Mouse (Mus musculus) stomach, embryonic 15.5 days (tissue): ENCODE data around the gene Pak1. TPM values are rescaled to one million over a fixed set of nuclear protein-coding genes. Genes with fewer than 3 reads are reported as not detected.

Experiments
- ATAC-seq: fragments of 200-750 bp; cut with Nextera tagmentation; 2 replicates; pipeline ENCODE4 v1.8.0; 2017; ENCODE audit warnings: low read depth, moderate number of reproducible peaks, moderate TSS enrichment; ENCODE audit not compliant: insufficient read depth, low FRiP score
- H3K27ac ChIP-seq: fragments of 300-500 bp; sonication (generic); 2 replicates; pipeline ENCODE4 v1.5.1; 2015; ENCODE audit warnings: mild to moderate bottlenecking, inconsistent platforms
- H3K27me3 ChIP-seq: fragments of 300-500 bp; sonication (generic); replicated peaks from 2 replicates; pipeline ENCODE4 v1.6.1; 2015; ENCODE audit warnings: inconsistent platforms
- H3K36me3 ChIP-seq: fragments of 300-500 bp; sonication (generic); 2 replicates; pipeline ENCODE4 v1.6.1; 2015; ENCODE audit warnings: inconsistent platforms
- H3K4me1 ChIP-seq: fragments of 300-500 bp; sonication (generic); 2 replicates; pipeline ENCODE4 v1.6.1; 2015; ENCODE audit warnings: inconsistent platforms
- H3K4me2 ChIP-seq: fragments of 300-500 bp; sonication (generic); 2 replicates; pipeline ENCODE4 v1.6.1; 2015; ENCODE audit warnings: mild to moderate bottlenecking, inconsistent platforms
- H3K4me3 ChIP-seq: fragments of 300-500 bp; sonication (generic); replicated peaks from 2 replicates; pipeline ENCODE4 v1.5.1; 2015; ENCODE audit warnings: inconsistent platforms
- H3K9ac ChIP-seq: fragments of 300-500 bp; sonication (generic); 2 replicates; pipeline ENCODE4 v1.6.1; 2015; ENCODE audit warnings: inconsistent platforms
- H3K9me3 ChIP-seq: fragments of 300-500 bp; sonication (generic); 2 replicates; pipeline ENCODE4 v1.6.1; 2016; ENCODE audit warnings: inconsistent platforms
- WGBS: fragments of 180-500 bp; shearing (Covaris S2); methylation state at CpG from one replicate; pipeline ENCODE4 v1.1.7; 2015; 5-methylcytosine and 5-hydroxymethylcytosine counted together
- polyA plus RNA-seq: library from polyadenylated mRNA; unstranded; fragments of >200 nt; fragmentation: Nextera tagmentation; extraction: Ambion mirVana; gene quantifications from 2 replicates; pipeline ENCODE4 v1.2.1, GENCODE M21; 2015

Pak1 gene
- polyA plus RNA-seq, 1 experiment from 2014 or later, result 27.2 TPM

- Histone ChIP-seq H3K27ac (no peak overlapping the region), H3K9me3 (no peaks in the 10 kb centered on the region), H3K27me3 (no peaks in the 10 kb centered on the region), H3K4me3 (no peak overlapping the region), H3K4me2 (no peak overlapping the region), H3K36me3 (no peaks in the 10 kb centered on the region), H3K4me1 (no peaks in the 10 kb centered on the region), H3K9ac (no peak overlapping the region)
- WGBS, result 88% methylated on average over 21 of the region's 21 CpGs
- ATAC-seq, result no peak
Measured at GRCm38 (mm10) chr7:97765181-97765962, 23.0 kb upstream of the Pak1 start.

DNA sequence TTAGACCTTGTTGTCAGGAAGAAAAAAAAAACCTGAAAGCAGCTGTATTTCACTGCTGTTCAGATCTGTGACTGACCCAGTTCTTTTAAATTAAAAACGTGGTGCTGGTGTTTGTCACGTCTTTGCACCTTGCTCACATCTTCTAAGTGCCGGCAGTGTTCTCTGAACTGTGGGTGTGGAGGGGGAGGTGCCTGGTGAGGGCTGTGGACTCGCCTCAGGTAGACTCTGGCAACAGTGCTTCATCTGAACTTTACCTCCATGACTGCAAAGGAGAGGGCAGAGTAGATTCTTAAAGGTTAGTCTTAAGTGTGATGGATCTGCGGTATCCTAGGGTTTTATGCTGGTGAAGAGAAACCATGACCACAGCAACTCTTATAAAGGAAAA is 22.4 kb upstream of the Pak1 start:
- ATAC-seq, result no peak
- no peak overlapping the region for H3K27ac ChIP-seq
- no peaks in the 10 kb centered on the region for H3K9me3 ChIP-seq
- H3K36me3 ChIP-seq, result no peaks in the 10 kb centered on the region
- H3K4me1 ChIP-seq, result no peaks in the 10 kb centered on the region
- H3K4me3 ChIP-seq, result no peak overlapping the region
- no peaks in the 10 kb centered on the region for H3K27me3 ChIP-seq
- no peak overlapping the region for H3K9ac ChIP-seq
- 78% methylated on average over 5 of the region's 5 CpGs for WGBS
- H3K4me2 ChIP-seq, result no peak overlapping the region

DNA sequence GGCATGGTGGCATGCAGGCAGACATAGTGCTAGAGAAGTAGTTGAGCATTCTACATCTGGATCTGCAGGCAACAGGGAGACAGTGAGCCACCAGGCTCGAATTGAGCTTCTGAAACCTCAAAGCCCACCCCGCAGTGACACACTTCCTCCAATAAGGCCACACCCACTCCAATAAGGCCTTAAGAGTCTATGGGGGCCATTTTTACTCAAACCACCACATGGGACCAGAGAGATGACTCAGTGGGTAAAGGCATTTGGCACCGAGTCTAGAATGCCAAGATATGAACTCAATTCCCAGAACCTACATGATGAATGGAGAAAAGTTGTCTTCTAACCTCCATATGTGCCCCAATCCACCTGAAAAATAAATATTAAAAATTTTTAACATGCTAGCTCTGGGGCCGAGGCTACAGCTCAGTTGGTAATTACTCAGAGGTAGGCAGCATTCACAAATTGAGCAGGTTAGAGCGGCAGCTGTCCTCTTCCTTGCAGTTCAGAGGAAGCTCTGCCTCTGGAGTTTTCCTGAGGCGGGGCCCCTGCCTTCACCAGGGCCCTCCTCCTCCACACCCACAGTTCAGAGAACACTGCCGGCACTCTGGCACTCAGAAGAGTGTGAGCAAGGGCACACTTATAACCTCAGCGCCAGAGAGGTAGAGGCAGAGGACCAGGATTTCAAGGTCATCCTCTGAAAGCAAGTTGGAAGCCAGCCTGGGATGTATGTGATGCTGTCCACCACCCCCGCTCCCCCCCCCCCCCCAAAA is 21.8 kb upstream of the Pak1 start:
- no peaks in the 10 kb centered on the region for H3K36me3 ChIP-seq
- no peaks in the 10 kb centered on the region for H3K27me3 ChIP-seq
- no peaks in the 10 kb centered on the region for H3K4me1 ChIP-seq
- H3K4me3 ChIP-seq, result no peak overlapping the region
- H3K9me3 ChIP-seq, result no peaks in the 10 kb centered on the region
- H3K4me2 ChIP-seq, result no peak overlapping the region
- 65% methylated on average over 9 of the region's 9 CpGs for WGBS
- no peak overlapping the region for H3K27ac ChIP-seq
- no peak overlapping the region for H3K9ac ChIP-seq
- ATAC-seq, result 0 out of 2 replicates have a peak, but pooled peaks have one; percentile 46

DNA sequence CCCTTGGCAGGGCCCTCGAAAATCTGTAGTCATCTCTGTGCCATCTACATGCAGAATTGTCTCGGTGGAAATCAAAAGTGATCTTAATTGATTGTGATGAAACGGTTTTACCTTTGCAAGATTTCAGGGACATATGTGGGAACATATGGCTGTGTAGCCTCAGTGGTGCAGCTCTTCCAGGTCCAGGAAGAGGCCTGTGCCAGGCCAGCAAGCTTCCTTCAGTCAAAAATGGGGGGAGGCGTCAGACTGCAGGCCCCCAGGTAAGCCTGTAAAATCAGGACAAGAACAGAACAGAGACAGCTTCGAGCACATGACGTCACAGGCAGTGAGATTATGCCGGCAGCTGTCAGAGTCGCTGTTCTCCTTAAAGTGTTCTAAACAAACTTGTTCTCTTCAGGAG is 20.5 kb upstream of the Pak1 start:
- Histone ChIP-seq H3K27ac (no peak overlapping the region), H3K4me3 (no peak overlapping the region), H3K9me3 (no peaks in the 10 kb centered on the region), H3K4me1 (no peaks in the 10 kb centered on the region), H3K27me3 (no peaks in the 10 kb centered on the region), H3K9ac (no peak overlapping the region), H3K36me3 (no peaks in the 10 kb centered on the region), H3K4me2 (no peak overlapping the region)
- WGBS, result 68% methylated on average over 8 of the region's 8 CpGs
- ATAC-seq, result no peak

- no peaks in the 10 kb centered on the region for H3K27me3 ChIP-seq
- no peak overlapping the region for H3K9ac ChIP-seq
- H3K4me1 ChIP-seq, result no peaks in the 10 kb centered on the region
- no peaks in the 10 kb centered on the region for H3K9me3 ChIP-seq
- 67% methylated on average over 4 of the region's 4 CpGs for WGBS
- no peak overlapping the region for H3K27ac ChIP-seq
- no peak overlapping the region for H3K4me3 ChIP-seq
- H3K4me2 ChIP-seq, result no peak overlapping the region
- ATAC-seq, result peak; percentile 42; the same call in 1 of the 2 replicates
- no peaks in the 10 kb centered on the region for H3K36me3 ChIP-seq
Measured at GRCm38 (mm10) chr7:97769020-97769419, 19.3 kb upstream of the Pak1 start.

- Histone ChIP-seq H3K9ac (no peak overlapping the region), H3K27ac (no peak overlapping the region; the same call in 1 of the 2 replicates), H3K4me2 (no peak overlapping the region), H3K36me3 (no peaks in the 10 kb centered on the region), H3K4me3 (no peak overlapping the region), H3K9me3 (no peaks in the 10 kb centered on the region), H3K27me3 (no peaks in the 10 kb centered on the region), H3K4me1 (no peaks in the 10 kb centered on the region)
- ATAC-seq, result no peak
- 60% methylated on average over 6 of the region's 6 CpGs for WGBS
Measured at GRCm38 (mm10) chr7:97770841-97771620, 17.3 kb upstream of the Pak1 start.

- H3K36me3 ChIP-seq, result no peaks in the 10 kb centered on the region
- no peak for ATAC-seq
- WGBS, result 37% methylated on average over 3 of the region's 3 CpGs
- no peak overlapping the region for H3K27ac ChIP-seq
- no peak overlapping the region for H3K4me2 ChIP-seq
- no peak overlapping the region for H3K4me3 ChIP-seq
- no peaks in the 10 kb centered on the region for H3K27me3 ChIP-seq
- H3K9me3 ChIP-seq, result no peaks in the 10 kb centered on the region
- H3K4me1 ChIP-seq, result no peaks in the 10 kb centered on the region
- no peak overlapping the region for H3K9ac ChIP-seq
Measured at GRCm38 (mm10) chr7:97775380-97775779, 13.0 kb upstream of the Pak1 start.

DNA sequence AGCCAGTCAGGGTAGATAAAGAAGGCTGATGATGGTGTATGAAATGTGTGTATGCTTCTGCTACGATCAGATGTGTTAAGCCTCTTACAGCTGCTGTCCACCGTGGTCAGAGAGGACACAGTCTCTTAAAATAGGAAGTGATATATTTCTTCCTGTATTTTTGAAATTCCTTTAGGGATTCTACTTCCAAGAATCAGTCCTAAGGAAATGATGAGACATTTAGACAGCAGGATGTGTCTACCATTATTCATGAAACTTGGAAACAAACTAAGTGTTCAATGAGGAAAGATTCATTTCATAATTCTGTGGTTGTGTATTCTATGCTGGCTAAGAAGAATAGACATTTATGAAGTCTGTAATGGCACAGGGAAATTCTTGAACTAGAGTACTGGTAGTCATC is 12.4 kb upstream of the Pak1 start:
- Histone ChIP-seq H3K4me3 (no peak overlapping the region), H3K4me2 (no peak overlapping the region), H3K9me3 (no peaks in the 10 kb centered on the region), H3K27me3 (no peaks in the 10 kb centered on the region), H3K9ac (no peak overlapping the region), H3K27ac (no peak overlapping the region), H3K36me3 (no peaks in the 10 kb centered on the region), H3K4me1 (no peaks in the 10 kb centered on the region)
- ATAC-seq, result no peak
- 32% methylated on average over 2 of the region's 2 CpGs for WGBS

GRCm38 (mm10) chr7:97777191-97777590 is 11.2 kb upstream of the Pak1 start:
- 83% methylated on average over 4 of the region's 4 CpGs for WGBS
- no peak for ATAC-seq
- Histone ChIP-seq H3K9me3 (no peaks in the 10 kb centered on the region), H3K4me3 (no peak overlapping the region), H3K27ac (no peak overlapping the region), H3K4me1 (no peaks in the 10 kb centered on the region), H3K27me3 (no peaks in the 10 kb centered on the region), H3K4me2 (no peak overlapping the region), H3K36me3 (no peaks in the 10 kb centered on the region), H3K9ac (no peak overlapping the region)

- WGBS, result 86% methylated on average over 1 of the region's 1 CpGs
- ATAC-seq, result no peak
Measured at GRCm38 (mm10) chr7:97780222-97780621, 8.1 kb upstream of the Pak1 start.

DNA sequence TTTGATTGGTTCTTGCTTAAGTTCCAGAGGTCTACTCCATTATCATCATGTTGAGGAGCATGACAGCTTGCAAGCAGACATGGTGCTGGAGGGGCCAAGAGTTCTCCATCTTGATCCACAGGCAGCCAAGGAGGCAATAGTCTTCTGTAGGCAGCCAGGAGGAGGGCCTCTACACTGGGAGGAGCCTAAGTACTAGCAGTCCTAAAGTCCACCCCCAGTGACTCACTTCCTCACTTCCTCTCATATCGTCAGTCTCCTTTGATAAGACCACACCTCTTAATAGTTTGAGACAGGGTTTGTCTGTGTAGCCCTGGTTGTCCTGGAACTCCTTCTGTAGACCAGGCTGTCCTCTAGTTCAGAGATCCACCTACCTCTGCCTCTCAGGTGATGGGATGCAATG is 7.5 kb upstream of the Pak1 start:
- ATAC-seq, result 0 out of 2 replicates have a peak, but pooled peaks have one; percentile 22
- 67% methylated on average over 1 of the region's 1 CpGs for WGBS

More at GRCm38 (mm10) chr7:97780222-97780621, 8.1 kb upstream of the Pak1 start:
- Histone ChIP-seq H3K27me3 (no peaks in the 10 kb centered on the region), H3K4me3 (no peak overlapping the region), H3K4me2 (no peak overlapping the region), H3K27ac (no peak overlapping the region), H3K9me3 (no peaks in the 10 kb centered on the region), H3K9ac (no peak overlapping the region), H3K4me1 (no peaks in the 10 kb centered on the region), H3K36me3 (no peaks in the 10 kb centered on the region)

DNA sequence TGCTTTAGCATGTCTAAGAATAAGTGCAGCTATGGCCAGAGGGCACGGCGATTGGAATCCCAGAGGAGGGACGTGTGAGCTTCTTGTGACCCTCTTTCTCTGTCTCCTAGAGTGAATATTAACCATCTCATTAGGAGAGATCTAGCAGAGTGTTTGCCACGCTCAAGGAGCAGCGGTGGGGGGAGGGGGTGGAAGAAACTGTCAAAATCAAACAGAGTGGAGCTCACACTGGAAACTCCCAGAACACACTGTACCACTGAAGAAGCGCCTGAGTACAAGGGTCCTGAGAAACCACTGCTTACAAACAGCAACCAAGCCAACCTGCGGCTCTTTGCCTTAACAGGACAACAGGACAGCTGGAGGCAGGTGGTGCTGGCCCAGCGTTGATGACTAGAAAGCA is 6.8 kb upstream of the Pak1 start:
- no peaks in the 10 kb centered on the region for H3K27me3 ChIP-seq
- H3K4me3 ChIP-seq, result no peak overlapping the region
- 63% methylated on average over 8 of the region's 8 CpGs for WGBS
- ATAC-seq, result no peak
- H3K4me1 ChIP-seq, result no peaks in the 10 kb centered on the region
- H3K27ac ChIP-seq, result no peak overlapping the region
- no peaks in the 10 kb centered on the region for H3K9me3 ChIP-seq
- no peaks in the 10 kb centered on the region for H3K36me3 ChIP-seq
- no peak overlapping the region for H3K4me2 ChIP-seq
- H3K9ac ChIP-seq, result no peak overlapping the region

More for the DNA sequence above, 7.5 kb upstream of the Pak1 start:
- Histone ChIP-seq H3K9me3 (no peaks in the 10 kb centered on the region), H3K36me3 (no peaks in the 10 kb centered on the region), H3K27me3 (no peaks in the 10 kb centered on the region), H3K9ac (no peak overlapping the region), H3K4me2 (no peak overlapping the region), H3K4me3 (no peak overlapping the region), H3K27ac (no peak overlapping the region), H3K4me1 (no peaks in the 10 kb centered on the region)
